Mouse (Mus musculus) heart, embryonic 12.5 days (tissue): ENCODE measurements around the gene Rnase4. TPM values are rescaled to one million over a fixed set of nuclear protein-coding genes. Genes with fewer than 3 reads are reported as not detected.

ENCODE experiments used
- ATAC-seq: fragments of 200-750 bp; cut with Nextera tagmentation; 2 replicates; pipeline ENCODE4 v1.8.0; 2017; ENCODE audit warnings: moderate TSS enrichment, moderate library complexity; ENCODE audit not compliant: insufficient number of reproducible peaks, low FRiP score
- H3K27ac ChIP-seq: fragments of 300-500 bp; sonication (generic); 2 replicates; pipeline ENCODE4 v1.5.1; 2016; ENCODE audit warnings: mild to moderate bottlenecking, moderate library complexity; ENCODE audit not compliant: poor library complexity, severe bottlenecking
- H3K27me3 ChIP-seq: fragments of 300-500 bp; sonication (generic); replicated peaks from 2 replicates; pipeline ENCODE4 v1.6.1; 2016; ENCODE audit warnings: mild to moderate bottlenecking, moderate library complexity
- H3K36me3 ChIP-seq: fragments of 300-500 bp; sonication (generic); 2 replicates; pipeline ENCODE4 v1.6.1; 2016; ENCODE audit warnings: mild to moderate bottlenecking, moderate library complexity
- H3K4me1 ChIP-seq: fragments of 300-500 bp; sonication (generic); replicated peaks from 2 replicates; pipeline ENCODE4 v1.6.1; 2016; ENCODE audit warnings: mild to moderate bottlenecking
- H3K4me2 ChIP-seq: fragments of 300-500 bp; sonication (generic); 2 replicates; pipeline ENCODE4 v1.6.1; 2016; ENCODE audit warnings: mild to moderate bottlenecking, moderate library complexity
- H3K4me3 ChIP-seq: fragments of 300-500 bp; sonication (generic); 2 replicates; pipeline ENCODE4 v1.5.1; 2016; ENCODE audit warnings: mild to moderate bottlenecking
- H3K9ac ChIP-seq: fragments of 300-500 bp; sonication (generic); 2 replicates; pipeline ENCODE4 v1.6.1; 2016; ENCODE audit warnings: mild to moderate bottlenecking, moderate library complexity
- H3K9me3 ChIP-seq: fragments of 300-500 bp; sonication (generic); replicated peaks from 2 replicates; pipeline ENCODE4 v1.6.1; 2016; ENCODE audit warnings: mild to moderate bottlenecking, moderate library complexity
- WGBS: fragments of 180-500 bp; shearing (Covaris S2); methylation state at CpG from one replicate; pipeline ENCODE4 v1.1.7; 2016; 5-methylcytosine and 5-hydroxymethylcytosine counted together
- polyA plus RNA-seq: library from polyadenylated mRNA; unstranded; fragments of >200 nt; fragmentation: Nextera tagmentation; extraction: Ambion mirVana; gene quantifications from 2 replicates; pipeline ENCODE4 v1.2.1, GENCODE M21; 2016

The Rnase4 gene
- polyA plus RNA-seq, 1 experiment from 2014 or later, result 13.7 TPM

DNA sequence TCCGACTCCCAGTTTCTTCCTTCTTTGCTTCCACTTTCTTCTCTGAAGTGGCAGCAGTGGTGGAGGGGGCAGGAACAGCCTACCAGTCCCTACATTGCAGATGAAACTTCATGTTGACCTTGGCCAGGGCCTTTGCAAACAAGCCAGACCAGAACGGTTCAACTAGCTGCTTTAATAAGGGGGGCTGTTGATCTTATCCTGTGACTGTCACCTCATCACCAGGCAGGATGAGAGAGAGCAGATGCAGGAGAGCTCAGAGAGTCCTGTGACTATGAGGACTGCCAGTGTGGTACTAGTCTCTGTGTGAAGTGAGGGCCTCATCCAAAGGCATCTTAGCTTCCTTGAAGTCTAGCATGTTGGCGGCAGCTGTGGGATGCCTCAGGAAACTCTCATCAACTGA is 57.1 kb downstream of the Rnase4 start:
- Histone ChIP-seq H3K9me3 (no peaks in the 10 kb centered on the region), H3K27me3 (no peaks in the 10 kb centered on the region), H3K9ac (no peak overlapping the region), H3K4me1 (peaks cover 20% of the 10 kb centered on the region; the same call in 1 of the 2 replicates), H3K4me2 (no peak overlapping the region), H3K36me3 (no peaks in the 10 kb centered on the region), H3K27ac (no peak overlapping the region), H3K4me3 (no peak overlapping the region)
- WGBS, result 44% methylated on average over 3 of the region's 3 CpGs
- ATAC-seq, result no peak

DNA sequence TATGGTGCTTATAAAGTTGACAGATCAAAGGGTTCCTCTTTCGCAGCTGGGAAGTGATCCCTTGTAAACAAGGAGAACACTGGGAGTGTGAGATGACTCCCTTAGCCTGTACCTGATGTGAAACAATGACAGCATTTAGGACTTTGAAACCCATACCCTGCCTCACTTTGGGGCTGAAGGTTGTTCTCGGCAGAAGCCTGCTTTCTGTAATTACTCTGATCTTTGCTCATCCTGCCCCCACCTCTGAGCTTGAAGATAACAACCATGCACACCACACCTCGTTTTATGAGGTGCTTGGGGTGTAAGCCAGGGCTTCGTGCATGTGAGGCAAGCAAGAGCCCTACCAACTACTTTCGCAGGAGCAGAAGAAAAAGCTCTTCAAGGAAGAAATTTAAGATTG is 58.3 kb downstream of the Rnase4 start:
- Histone ChIP-seq H3K9ac (no peak overlapping the region), H3K9me3 (no peaks in the 10 kb centered on the region), H3K36me3 (no peaks in the 10 kb centered on the region), H3K4me3 (no peak overlapping the region), H3K4me2 (no peak overlapping the region), H3K4me1 (0 out of 2 replicates have a peak, but pooled peaks cover 11% of the 10 kb centered on the region), H3K27me3 (no peaks in the 10 kb centered on the region), H3K27ac (no peak overlapping the region)
- WGBS, result 61% methylated on average over 5 of the region's 5 CpGs
- ATAC-seq, result no peak

DNA sequence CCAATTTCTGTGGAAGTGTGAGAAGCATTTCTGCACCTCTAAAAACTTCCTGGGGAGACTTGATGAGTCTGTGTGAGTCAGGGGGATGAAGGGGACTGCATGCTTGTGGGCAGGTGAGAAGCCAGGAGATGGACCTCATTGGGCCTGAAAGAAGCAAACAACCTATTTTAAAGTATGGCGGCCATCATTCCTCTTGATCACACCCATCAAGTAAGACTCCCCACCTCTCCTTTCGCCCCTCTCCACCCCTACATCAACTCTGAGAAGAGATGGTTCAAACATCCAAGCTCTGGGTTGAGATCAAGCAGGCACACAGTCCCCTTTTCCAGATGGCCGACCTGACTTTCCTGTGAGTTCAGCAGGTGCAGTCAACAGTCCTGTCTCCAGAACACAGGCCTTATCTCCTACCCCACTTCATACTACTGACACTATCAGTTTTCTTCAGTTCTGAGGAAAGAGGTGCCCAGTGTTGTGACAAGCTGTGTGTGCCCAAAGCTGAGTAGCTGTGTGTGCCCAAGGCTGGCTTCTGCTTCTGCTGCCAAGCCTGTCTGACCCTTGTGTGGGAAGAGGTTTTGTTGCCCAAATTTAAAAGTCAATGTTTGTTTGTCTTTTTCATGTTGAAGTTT is 59.4 kb downstream of the Rnase4 start:
- 83% methylated on average over 3 of the region's 3 CpGs for WGBS
- H3K36me3 ChIP-seq, result no peaks in the 10 kb centered on the region
- no peak for ATAC-seq

DNA sequence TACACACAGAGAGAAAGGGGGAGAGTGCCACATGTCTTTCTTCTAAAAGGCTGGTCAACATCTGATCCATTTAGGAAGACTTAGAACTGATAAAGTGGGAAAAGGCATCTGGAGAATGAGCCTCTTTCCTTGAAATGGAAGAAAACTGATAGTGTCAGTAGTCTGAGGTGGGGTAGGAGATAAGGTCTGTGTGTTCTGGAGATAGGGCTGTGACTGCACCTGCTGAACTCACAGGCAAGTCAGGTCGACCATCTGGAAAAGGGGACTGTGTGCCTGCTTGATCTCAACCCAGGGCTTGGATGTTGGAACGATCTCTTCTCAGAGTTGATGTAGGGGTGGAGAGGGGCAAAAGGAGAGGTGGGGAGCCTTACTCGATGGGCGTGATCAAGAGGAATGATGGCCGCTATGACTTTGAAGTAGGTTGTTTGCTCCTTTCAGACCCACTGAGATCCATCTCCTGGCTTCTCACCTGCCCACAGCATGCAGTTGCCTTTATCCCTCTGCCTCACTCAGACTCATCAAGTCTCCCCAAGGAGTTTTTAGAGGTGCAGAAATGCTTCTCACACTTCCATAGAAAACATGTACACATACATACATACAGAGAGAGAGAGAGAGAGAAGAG is 61.5 kb downstream of the Rnase4 start:
- Histone ChIP-seq H3K9ac (no peak overlapping the region), H3K4me1 (0 out of 2 replicates have a peak, but pooled peaks cover 8% of the 10 kb centered on the region), H3K27ac (no peak overlapping the region), H3K4me2 (no peak overlapping the region), H3K27me3 (no peaks in the 10 kb centered on the region), H3K9me3 (no peaks in the 10 kb centered on the region), H3K4me3 (no peak overlapping the region), H3K36me3 (no peaks in the 10 kb centered on the region)
- WGBS, result 41% methylated on average over 5 of the region's 5 CpGs
- no peak for ATAC-seq

More for the DNA sequence above, 59.4 kb downstream of the Rnase4 start:
- no peaks in the 10 kb centered on the region for H3K9me3 ChIP-seq
- H3K27ac ChIP-seq, result no peak overlapping the region
- H3K4me2 ChIP-seq, result no peak overlapping the region
- H3K9ac ChIP-seq, result no peak overlapping the region
- no peaks in the 10 kb centered on the region for H3K27me3 ChIP-seq
- no peak overlapping the region for H3K4me3 ChIP-seq
- 0 out of 2 replicates have a peak, but pooled peaks cover 11% of the 10 kb centered on the region for H3K4me1 ChIP-seq

Other genes with a start within 250 kb of the Rnase4 start
- 6.0 and 6.1 TPM in 2 replicates for gene Tep1, start 220.5 kb upstream of the Rnase4 start, polyA plus RNA-seq
- gene Klhl33, start 193.6 kb upstream of the Rnase4 start, polyA plus RNA-seq, result 0.08 and 0.09 TPM in 2 replicates
- 108 and 111 TPM in 2 replicates for gene Osgep, start 166.2 kb upstream of the Rnase4 start, polyA plus RNA-seq
- gene Apex1, start 166.1 kb upstream of the Rnase4 start, polyA plus RNA-seq, result 152 and 159 TPM in 2 replicates
- 33.6 and 37.3 TPM in 2 replicates for gene Pip4p1, start 160.2 kb upstream of the Rnase4 start, polyA plus RNA-seq
- 39.0 and 43.8 TPM in 2 replicates for gene Pnp, start 160.0 kb upstream of the Rnase4 start, polyA plus RNA-seq
- gene Gm49342, start 146.6 kb upstream of the Rnase4 start, polyA plus RNA-seq, result not detected in 2 replicates
- 0.17 and 0.32 TPM in 2 replicates for gene Pnp2, start 135.1 kb upstream of the Rnase4 start, polyA plus RNA-seq
- 0.41 TPM in 1 of 2 replicates, not detected in the other for gene Rnase10, start 83.3 kb upstream of the Rnase4 start, polyA plus RNA-seq
- not detected in 2 replicates for gene Rnase9, start 49.2 kb upstream of the Rnase4 start, polyA plus RNA-seq
- not detected in 2 replicates for gene Rnase11, start 40.9 kb upstream of the Rnase4 start, polyA plus RNA-seq
- 0.51 and 0.70 TPM in 2 replicates for gene Rnase12, start 33.4 kb upstream of the Rnase4 start, polyA plus RNA-seq
- not detected in 2 replicates for gene Olfr750, start 16.6 kb upstream of the Rnase4 start, polyA plus RNA-seq
- gene Ang, start 73 bp downstream of the Rnase4 start, polyA plus RNA-seq, result 2.0 and 3.2 TPM in 2 replicates
- not detected in 2 replicates for gene Eddm3b, start 23.3 kb downstream of the Rnase4 start, polyA plus RNA-seq
- gene Rnase6, start 32.8 kb downstream of the Rnase4 start, polyA plus RNA-seq, result 0.29 TPM in 1 of 2 replicates, not detected in the other
- gene Rnase1, start 55.7 kb downstream of the Rnase4 start, polyA plus RNA-seq, result 0.19 TPM in 1 of 2 replicates, not detected in the other
- not detected in 2 replicates for gene Rnase2b, start 71.2 kb downstream of the Rnase4 start, polyA plus RNA-seq
- not detected in 2 replicates for gene Ang2, start 108.1 kb downstream of the Rnase4 start, polyA plus RNA-seq
- not detected in 2 replicates for gene Ear14, start 112.3 kb downstream of the Rnase4 start, polyA plus RNA-seq
- gene Rnase2a, start 165.0 kb downstream of the Rnase4 start, polyA plus RNA-seq, result not detected in 2 replicates